Mouse (Mus musculus) frontal cortex, adult 2 months (tissue): ENCODE measurements around the gene Gm11437. TPM values are rescaled to one million over a fixed set of nuclear protein-coding genes. Genes with fewer than 3 reads are reported as not detected.

ENCODE experiments used
- DNase-seq, 2 experiments: peaks; one replicate each; pipeline ENCODE4 v3.0.0; 2022; ENCODE audit warnings: low spot score in 1 of 2; ENCODE audit errors: extremely low spot score in 1 of 2
- polyA plus RNA-seq: library from polyadenylated mRNA; depleted of rRNA; stranded (reverse); fragments of >200 nt; gene quantifications from 2 replicates; pipeline ENCODE4 v1.2.3, GENCODE M21; 2012; rRNA removed

Gene Gm11437
- polyA plus RNA-seq = not detected in 2 replicates

- no peak for DNase-seq
These were observed at the start of gene Gm11437 for GRCm38 (mm10) chr11:84167046-84167526. TSS of gene Gm11437 (minus strand) at chr11:84167476.

- DNase-seq = no peak
These were observed 43.6 kb upstream of the Gm11437 start for GRCm38 (mm10) chr11:84210876-84211275.

DNA sequence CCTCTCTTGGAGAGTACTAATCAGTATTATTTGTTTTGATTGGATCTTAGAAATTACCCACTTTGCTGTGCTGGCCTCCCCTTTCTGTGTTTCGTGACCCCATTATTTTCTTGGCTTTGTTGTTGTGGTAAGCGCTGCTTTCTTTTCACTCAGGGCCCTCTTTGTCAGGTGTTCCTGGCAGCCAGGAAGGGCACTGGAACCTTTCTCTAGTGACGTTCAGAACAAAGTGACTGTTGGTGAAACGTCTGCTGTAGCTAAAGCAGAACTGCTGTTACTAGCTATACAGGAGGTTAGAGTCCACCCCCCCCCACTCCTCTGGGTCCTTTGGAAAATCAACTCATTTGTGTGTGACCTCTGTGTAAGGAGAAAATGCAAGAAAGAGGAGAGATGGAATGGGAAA is 38.5 kb upstream of the Gm11437 start:
- no peak for DNase-seq

DNA sequence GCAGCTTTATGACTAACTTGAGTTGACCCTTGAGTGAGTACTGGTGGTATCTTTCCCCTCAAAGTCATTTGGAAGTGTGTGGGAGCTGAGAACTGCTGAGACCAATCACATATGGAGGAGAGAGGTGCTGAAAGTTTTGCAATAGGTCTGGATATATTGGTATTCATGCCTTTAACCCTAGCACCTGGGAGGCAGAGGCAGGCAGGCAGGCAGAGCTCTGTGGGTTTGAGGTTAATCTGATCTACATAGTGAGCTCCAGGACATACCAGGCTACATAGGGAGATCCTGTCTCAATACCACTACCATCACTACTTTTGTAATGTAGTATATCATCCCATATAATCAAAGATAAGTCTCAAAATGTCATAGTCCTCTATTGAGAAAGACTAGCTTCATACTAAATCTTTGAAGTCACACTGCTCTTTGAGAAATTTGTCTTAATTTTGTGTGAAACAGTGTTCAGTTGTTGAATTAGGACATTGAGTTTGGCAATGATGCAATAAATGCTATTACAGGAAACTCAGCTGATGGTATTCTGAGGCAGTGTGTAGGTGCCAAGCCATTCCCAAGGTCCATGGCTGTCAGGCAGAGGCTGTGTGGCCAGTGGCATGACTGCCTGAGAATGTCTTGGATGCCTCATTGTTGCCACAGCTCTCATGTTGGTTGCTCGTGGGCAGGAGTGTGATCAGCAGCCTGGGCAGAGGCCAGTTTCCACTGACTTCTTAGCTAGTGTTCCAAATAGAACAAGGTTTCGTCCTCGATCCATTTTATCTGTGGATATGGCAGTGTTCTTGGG is 30.5 kb upstream of the Gm11437 start:
- DNase-seq = peak; percentile 11 to 49

DNA sequence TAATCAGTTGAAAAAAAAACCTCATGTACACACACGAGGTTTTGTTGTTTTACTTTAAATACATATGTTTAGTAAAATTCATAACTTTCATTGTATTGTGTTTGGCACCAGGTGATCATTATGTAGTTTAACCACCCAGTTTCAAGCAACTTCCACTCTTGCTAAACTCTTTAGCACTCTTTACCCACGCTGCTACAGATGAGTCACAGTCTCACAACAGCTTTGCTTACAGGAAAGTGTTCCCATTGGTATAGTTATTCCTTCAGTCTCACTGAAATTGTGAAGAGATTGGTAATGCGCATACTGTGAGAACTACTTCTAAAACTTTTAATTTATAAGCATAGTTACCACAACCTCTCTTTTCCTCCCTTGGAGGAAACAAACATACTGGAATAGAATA is 27.5 kb upstream of the Gm11437 start:
- peak in 1 of 2 experiments; percentile 51 for DNase-seq

DNA sequence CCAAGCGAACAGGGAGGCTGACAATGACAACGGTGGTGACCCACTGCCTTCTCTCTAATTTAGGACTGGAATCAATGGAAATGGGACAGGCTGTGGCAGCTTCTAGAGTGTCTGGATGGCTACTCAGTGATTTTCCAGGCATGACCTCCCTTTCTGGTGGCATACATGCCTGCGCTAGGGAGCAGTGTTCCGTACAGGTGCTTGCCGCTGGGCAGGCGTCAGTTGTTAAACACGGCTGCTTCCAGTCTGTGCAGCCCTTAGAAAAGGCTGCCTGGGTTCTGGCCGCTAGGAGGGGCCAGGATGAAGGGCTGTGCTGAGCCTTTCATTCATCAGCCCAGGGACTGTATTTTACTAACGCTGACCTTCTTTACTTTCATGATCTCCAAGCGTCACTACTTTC is 26.0 kb upstream of the Gm11437 start:
- no peak for DNase-seq

DNA sequence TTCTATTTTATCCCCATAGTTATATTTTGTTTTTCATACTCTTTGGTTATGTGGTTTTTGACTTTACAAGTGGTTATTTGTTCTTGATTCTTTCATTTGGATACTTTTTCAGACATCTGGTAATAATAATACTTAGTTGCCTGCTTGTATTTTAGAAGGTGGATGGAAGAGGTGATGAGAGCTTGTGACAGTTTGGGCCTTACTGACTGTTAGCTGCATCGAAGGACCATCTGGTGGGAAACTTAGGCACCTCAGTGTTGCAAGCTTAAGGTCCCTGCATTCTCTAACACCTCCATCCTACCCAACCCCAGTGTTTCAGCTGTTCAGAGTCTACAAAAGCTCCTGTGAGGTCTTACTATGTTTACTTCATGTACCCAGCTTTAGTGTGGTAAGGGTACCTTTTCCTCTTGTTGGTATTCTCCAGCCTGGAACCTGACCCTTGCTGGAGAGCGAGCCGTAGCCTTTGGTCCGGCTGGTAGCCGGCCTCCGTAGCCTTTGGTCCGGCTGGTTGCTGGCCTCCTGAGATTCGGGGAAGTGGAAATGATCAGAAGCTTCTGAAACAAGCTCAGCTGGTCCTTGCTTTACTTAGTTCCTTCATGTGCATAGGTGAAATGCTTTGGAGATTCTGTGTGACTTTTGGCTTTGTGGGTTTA is 23.4 kb upstream of the Gm11437 start:
- DNase-seq = no peak

GRCm38 (mm10) chr11:84188530-84188929 is 21.3 kb upstream of the Gm11437 start:
- no peak for DNase-seq

GRCm38 (mm10) chr11:84181286-84181685 is 14.0 kb upstream of the Gm11437 start:
- DNase-seq = no peak

GRCm38 (mm10) chr11:84179954-84180598 is 12.8 kb upstream of the Gm11437 start:
- DNase-seq = peak; percentile 38 to 63

GRCm38 (mm10) chr11:84179226-84179953 is 12.1 kb upstream of the Gm11437 start:
- peak; percentile 84 to 93 for DNase-seq

DNA sequence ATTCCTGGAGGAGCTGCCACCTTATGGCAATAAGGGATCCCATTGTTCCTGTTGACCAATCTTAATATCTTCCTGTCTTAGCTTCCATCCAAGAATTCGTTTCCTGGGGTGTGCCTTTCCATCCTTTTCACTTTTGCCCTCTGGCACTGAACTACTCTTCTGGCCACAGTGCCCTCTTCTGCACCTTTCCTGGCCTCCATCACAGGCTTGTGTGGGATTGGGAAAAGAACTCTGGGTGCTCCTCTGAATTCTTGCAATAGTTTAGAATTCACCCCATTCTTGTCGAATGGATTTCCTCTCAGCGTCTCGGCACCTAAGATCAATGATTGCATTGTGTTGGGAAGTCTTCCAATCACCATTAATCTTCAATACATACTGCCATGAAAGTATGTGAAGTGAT is 11.3 kb upstream of the Gm11437 start:
- DNase-seq = no peak

DNA sequence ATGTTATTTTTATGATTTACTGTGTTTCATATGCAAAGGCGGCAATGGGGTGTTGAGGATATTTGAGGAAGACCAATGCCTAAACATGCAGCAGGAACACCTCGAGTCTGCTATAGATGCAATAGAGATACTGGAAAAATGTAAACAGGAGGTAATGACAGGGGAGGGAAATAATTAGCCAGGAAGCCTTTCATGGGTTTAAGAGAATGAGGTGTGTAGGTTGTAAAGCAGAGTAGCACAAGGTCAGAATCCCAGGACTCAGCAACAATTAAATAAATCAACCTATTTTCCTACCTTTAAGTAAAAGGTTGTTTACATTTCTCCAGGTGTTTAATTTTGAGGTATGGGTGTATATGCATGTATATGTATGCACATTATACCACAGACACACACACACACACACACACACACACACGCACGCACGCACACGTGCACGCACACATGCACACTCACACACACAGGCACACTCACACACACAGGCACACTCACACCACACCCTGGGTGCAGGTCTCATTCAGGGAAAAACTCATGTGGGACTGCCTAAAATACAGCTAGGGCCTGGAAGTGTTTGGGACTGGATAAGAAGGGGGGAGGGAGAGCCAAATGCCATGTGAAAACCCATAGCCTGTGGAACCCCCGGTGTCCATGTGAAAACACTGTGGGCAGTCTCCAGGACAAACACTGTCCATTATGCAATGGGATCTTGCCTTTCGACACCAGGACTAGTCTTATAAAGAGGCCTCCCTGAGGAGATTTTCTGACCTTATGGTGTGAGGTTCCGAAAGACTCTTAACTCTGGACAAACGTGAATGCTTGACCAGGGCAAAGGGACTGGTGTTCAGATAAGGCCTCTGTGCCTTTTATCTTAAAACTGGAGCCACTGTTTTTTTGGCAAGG is 5.5 kb upstream of the Gm11437 start:
- no peak for DNase-seq

GRCm38 (mm10) chr11:84168701-84169288 is 1.5 kb upstream of the Gm11437 start:
- DNase-seq = peak; percentile 37 to 71

- no peak for DNase-seq
These were observed 2.7 kb downstream of the Gm11437 start for GRCm38 (mm10) chr11:84164561-84164960.

GRCm38 (mm10) chr11:84164123-84164522 is 3.2 kb downstream of the Gm11437 start:
- DNase-seq = no peak

- DNase-seq = no peak
These were observed 10.6 kb downstream of the Gm11437 start for GRCm38 (mm10) chr11:84156535-84157262.

GRCm38 (mm10) chr11:84150884-84151283 is 16.4 kb downstream of the Gm11437 start:
- no peak for DNase-seq

DNA sequence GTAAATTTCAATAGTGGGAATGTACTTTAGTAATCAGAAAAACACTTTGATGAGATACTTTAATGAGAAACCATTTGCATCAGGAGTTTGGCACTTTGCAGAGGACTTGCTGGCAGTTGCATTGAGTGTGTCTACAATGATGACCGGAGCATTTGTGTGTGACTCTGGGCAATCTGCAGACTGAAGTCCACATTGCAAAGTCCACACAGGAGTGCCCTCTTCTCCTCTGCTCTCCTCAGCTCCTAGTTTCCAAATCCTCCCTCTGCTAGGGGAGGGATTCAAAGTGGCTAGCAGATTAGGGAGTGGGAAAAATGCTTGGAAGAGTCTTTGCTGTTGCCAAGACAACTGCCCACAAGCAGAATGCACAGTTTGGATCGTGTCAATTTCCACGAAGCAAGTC is 21.2 kb downstream of the Gm11437 start:
- no peak for DNase-seq
